Mouse (Mus musculus): Measurements from ENCODE around the gene Ccdc174. TPM values are rescaled to one million over a fixed set of nuclear protein-coding genes. Genes with fewer than 3 reads are reported as not detected.

The Ccdc174 gene
- total and polyA plus RNA-seq, 3 experiments: 11.8 to 67.9 (median 52.7) TPM

DNA sequence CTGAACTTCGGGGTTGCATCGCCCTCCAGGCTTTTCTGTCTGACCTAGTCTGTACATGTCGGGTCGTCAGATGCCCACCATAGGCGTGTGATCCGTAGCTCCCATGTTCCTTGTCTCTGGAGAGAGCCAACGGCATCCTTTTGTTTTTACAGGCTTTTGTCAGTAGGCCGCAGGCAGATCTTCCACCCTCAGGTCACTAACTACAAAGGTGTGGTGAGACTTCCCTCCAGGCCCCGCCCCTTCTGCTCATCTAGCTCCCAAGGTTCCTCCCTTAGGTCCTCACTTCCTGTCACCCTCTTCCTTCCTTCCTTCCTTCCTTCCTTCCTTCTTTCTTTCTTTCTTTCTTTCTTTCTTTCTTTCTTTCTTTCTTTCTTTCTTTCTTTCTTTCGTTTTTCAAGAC is 36.2 kb downstream of the Ccdc174 start:
- DNase-seq (ENCODE audit: low spot score) (no peak), ATAC-seq (ENCODE audit: extremely low read depth, insufficient number of reproducible peaks, low FRiP score, poor library complexity, severe bottlenecking) (no peak)
- Histone ChIP-seq H3K9me3 (replicated peaks) (no peaks in the 10 kb centered on the region), H3K27me3 (ENCODE audit: insufficient read depth, low read length) (peaks cover 9% of the 10 kb centered on the region; the same call in 1 of the 2 replicates), H3K36me3 (replicated peaks) (no peaks in the 10 kb centered on the region), H3K4me3 (ENCODE audit: low read depth, low read length) (no peak overlapping the region), H3K4me1 (ENCODE audit: insufficient read depth, low read depth, low read length) (peaks cover 7% of the 10 kb centered on the region; the same call in 1 of the 2 replicates)
- TF ChIP-seq GATA2 (IDR thresholded peaks at IDR 0.05; ENCODE audit: borderline replicate concordance, low read depth, low read length) (no peak), GATA1 (IDR thresholded peaks at IDR 0.05; ENCODE audit: borderline replicate concordance, low read length) (no peak), TAL1 (conservative IDR thresholded peaks at IDR 0.05; ENCODE audit: low read depth, low read length) (no peak), CTCF (IDR thresholded peaks at IDR 0.05; ENCODE audit: low read depth, low read length) (no peak), POLR2AphosphoS5 (IDR thresholded peaks at IDR 0.05; ENCODE audit: insufficient replicate concordance, low read depth, low read length) (no peak)

DNA sequence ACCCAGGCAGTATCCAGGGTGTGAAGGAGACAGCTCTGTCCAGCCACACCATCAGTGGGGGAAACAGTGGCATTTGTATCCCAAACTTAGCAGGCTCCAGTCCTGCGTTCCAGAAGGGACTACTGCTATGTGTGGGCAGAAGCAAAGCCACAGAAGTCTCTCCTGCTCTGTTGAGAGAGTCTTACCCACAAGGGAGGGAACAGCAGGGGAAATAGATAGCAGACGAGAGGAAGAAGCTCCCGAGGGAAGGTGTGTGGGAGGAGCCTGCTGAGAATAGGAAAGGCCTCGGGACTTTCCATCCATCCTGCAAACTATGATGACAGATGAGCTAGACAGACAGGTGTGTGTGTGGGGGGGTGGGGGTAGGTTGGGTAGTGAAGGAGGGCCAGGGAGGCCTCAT is 39.4 kb downstream of the Ccdc174 start:
- Histone ChIP-seq H3K4me1 (ENCODE audit: insufficient read depth, low read depth, low read length) (peaks cover 7% of the 10 kb centered on the region; the same call in 1 of the 2 replicates), H3K4me3 (ENCODE audit: low read depth, low read length) (no peak overlapping the region), H3K27me3 (ENCODE audit: insufficient read depth, low read length) (peaks cover 16% of the 10 kb centered on the region), H3K36me3 (replicated peaks) (no peaks in the 10 kb centered on the region), H3K9me3 (replicated peaks) (no peaks in the 10 kb centered on the region)
- no peak for TF ChIP-seq POLR2AphosphoS5 (IDR thresholded peaks at IDR 0.05; ENCODE audit: insufficient replicate concordance, low read depth, low read length)
- DNase-seq (ENCODE audit: low spot score) (no peak), ATAC-seq (ENCODE audit: extremely low read depth, insufficient number of reproducible peaks, low FRiP score, poor library complexity, severe bottlenecking) (no peak)

DNA sequence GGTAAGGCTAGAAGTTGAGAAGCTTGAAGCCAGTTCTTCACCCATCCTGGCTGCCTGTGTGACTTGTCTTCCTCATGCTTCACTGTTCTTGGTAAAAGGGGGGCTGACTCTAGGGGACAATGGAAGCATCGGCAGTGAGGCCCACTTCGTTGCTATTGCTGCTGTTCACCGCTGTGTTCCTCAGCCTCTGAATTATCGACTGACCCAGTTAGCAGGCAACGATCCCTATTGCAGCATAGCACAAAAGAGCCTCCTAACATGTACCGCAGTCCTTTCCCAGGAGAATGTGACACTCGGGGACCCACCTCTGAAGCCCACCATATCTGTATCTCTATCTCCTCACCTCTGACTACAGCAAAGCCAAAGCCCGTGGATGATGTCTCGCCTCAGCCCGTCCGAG is 39.9 kb downstream of the Ccdc174 start:
- no peak for ATAC-seq (ENCODE audit: extremely low read depth, insufficient number of reproducible peaks, low FRiP score, poor library complexity, severe bottlenecking)
- no peak for DNase-seq (ENCODE audit: low spot score)
- TF ChIP-seq CTCF (IDR thresholded peaks at IDR 0.05; ENCODE audit: low read depth, low read length) (no peak), GATA1 (IDR thresholded peaks at IDR 0.05; ENCODE audit: borderline replicate concordance, low read length) (no peak), GATA2 (IDR thresholded peaks at IDR 0.05; ENCODE audit: borderline replicate concordance, low read depth, low read length) (no peak), POLR2AphosphoS5 (IDR thresholded peaks at IDR 0.05; ENCODE audit: insufficient replicate concordance, low read depth, low read length) (no peak), TAL1 (conservative IDR thresholded peaks at IDR 0.05; ENCODE audit: low read depth, low read length) (no peak)
- no peak overlapping the region for H3K4me3 ChIP-seq (ENCODE audit: low read depth, low read length)
- H3K36me3 ChIP-seq (replicated peaks): no peaks in the 10 kb centered on the region
- H3K9me3 ChIP-seq (replicated peaks): no peaks in the 10 kb centered on the region
- H3K4me1 ChIP-seq (ENCODE audit: insufficient read depth, low read depth, low read length): peaks cover 7% of the 10 kb centered on the region; the same call in 1 of the 2 replicates
- peaks cover 20% of the 10 kb centered on the region for H3K27me3 ChIP-seq (ENCODE audit: insufficient read depth, low read length)

DNA sequence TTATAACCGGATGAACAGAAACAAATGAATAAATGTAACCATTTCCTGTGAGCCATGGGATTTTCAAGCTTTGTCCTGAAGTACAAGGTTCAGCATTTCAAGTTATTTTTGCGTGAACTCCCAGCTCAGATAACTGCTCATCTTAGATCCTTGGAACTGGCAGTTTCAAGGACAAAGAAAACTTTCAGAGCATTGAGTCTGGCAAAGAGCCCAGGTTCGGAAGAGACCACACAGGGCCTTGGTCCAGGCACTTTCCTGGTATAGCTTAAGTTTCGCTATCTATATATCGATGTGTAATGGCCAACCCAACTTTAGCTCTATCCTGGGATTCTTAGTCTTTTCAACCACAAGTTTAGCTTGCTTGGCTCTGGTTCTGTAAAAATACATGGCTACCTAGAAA is 53.4 kb downstream of the Ccdc174 start:
- no peaks in the 10 kb centered on the region for H3K4me1 ChIP-seq (ENCODE audit: insufficient read depth, low read depth, low read length)
- H3K27me3 ChIP-seq (ENCODE audit: insufficient read depth, low read length): peaks cover 12% of the 10 kb centered on the region
- no peaks in the 10 kb centered on the region for H3K9me3 ChIP-seq (replicated peaks)
- TF ChIP-seq GATA1 (IDR thresholded peaks at IDR 0.05; ENCODE audit: borderline replicate concordance, low read length) (no peak), POLR2AphosphoS5 (IDR thresholded peaks at IDR 0.05; ENCODE audit: insufficient replicate concordance, low read depth, low read length) (no peak), GATA2 (IDR thresholded peaks at IDR 0.05; ENCODE audit: borderline replicate concordance, low read depth, low read length) (no peak), TAL1 (conservative IDR thresholded peaks at IDR 0.05; ENCODE audit: low read depth, low read length) (no peak), CTCF (IDR thresholded peaks at IDR 0.05; ENCODE audit: low read depth, low read length) (no peak)
- ATAC-seq (ENCODE audit: extremely low read depth, insufficient number of reproducible peaks, low FRiP score, poor library complexity, severe bottlenecking) (no peak), DNase-seq (ENCODE audit: low spot score) (no peak)
- no peaks in the 10 kb centered on the region for H3K36me3 ChIP-seq (replicated peaks)
- no peak overlapping the region for H3K4me3 ChIP-seq (ENCODE audit: low read depth, low read length)

DNA sequence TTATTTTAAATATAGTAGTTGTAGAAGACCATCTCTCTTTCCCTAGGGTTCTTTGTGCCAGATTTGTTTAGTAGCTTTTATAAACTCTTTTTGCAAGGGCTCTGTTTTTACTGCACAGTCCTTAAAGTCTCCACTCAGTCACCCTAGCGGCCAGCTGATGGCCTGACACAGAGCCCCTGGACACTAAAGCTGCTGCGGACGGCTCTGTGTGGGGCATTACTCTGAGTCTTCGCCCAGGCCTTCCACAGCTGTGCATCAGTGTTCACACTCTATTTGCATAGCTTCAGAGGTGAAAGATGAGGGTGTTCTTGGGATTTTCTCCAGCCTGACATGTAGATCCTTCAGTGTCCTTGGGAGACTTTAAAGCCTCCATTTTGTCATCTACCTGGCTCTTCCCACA is 60.6 kb downstream of the Ccdc174 start:
- ATAC-seq (ENCODE audit: extremely low read depth, insufficient number of reproducible peaks, low FRiP score, poor library complexity, severe bottlenecking) (no peak), DNase-seq (ENCODE audit: low spot score) (no peak)
- H3K27me3 ChIP-seq (ENCODE audit: insufficient read depth, low read length): peaks cover 23% of the 10 kb centered on the region
- no peaks in the 10 kb centered on the region for H3K4me1 ChIP-seq (ENCODE audit: insufficient read depth, low read depth, low read length)
- H3K9me3 ChIP-seq (replicated peaks): no peaks in the 10 kb centered on the region
- no peak overlapping the region for H3K4me3 ChIP-seq (ENCODE audit: low read depth, low read length)
- TF ChIP-seq TAL1 (conservative IDR thresholded peaks at IDR 0.05; ENCODE audit: low read depth, low read length) (no peak), POLR2AphosphoS5 (IDR thresholded peaks at IDR 0.05; ENCODE audit: insufficient replicate concordance, low read depth, low read length) (no peak), GATA2 (IDR thresholded peaks at IDR 0.05; ENCODE audit: borderline replicate concordance, low read depth, low read length) (no peak), GATA1 (IDR thresholded peaks at IDR 0.05; ENCODE audit: borderline replicate concordance, low read length) (no peak), CTCF (IDR thresholded peaks at IDR 0.05; ENCODE audit: low read depth, low read length) (no peak)
- no peaks in the 10 kb centered on the region for H3K36me3 ChIP-seq (replicated peaks)

DNA sequence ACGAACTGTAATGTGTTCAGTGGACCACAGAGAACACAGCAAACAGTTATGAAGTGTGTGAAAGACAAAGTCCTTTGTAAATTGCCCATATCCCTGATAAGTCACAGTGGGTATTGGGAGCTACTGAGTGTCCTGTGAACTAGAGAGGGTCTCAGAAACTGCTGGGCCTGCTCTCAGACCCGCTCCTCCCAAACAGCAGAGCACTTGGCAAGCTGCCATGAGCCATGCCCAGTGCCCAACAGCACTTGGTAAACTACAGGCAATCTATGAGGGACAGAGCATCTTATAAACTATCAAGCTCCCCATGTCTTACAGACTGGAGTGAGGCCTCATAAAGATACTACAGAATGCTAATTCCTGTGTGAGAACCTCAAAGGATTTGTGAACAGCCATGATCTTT is 70.6 kb downstream of the Ccdc174 start:
- DNase-seq (ENCODE audit: low spot score): no peak
- Histone ChIP-seq H3K36me3 (replicated peaks) (no peaks in the 10 kb centered on the region), H3K4me3 (ENCODE audit: low read depth, low read length) (no peak overlapping the region), H3K27me3 (ENCODE audit: insufficient read depth, low read length) (no peaks in the 10 kb centered on the region; the same call in 1 of the 2 replicates), H3K9me3 (replicated peaks) (no peaks in the 10 kb centered on the region), H3K4me1 (ENCODE audit: insufficient read depth, low read depth, low read length) (no peaks in the 10 kb centered on the region)
- no peak for ATAC-seq (ENCODE audit: extremely low read depth, insufficient number of reproducible peaks, low FRiP score, poor library complexity, severe bottlenecking)
- TF ChIP-seq GATA2 (IDR thresholded peaks at IDR 0.05; ENCODE audit: borderline replicate concordance, low read depth, low read length): no peak
- TF ChIP-seq TAL1 (conservative IDR thresholded peaks at IDR 0.05; ENCODE audit: low read depth, low read length): no peak
- no peak for TF ChIP-seq POLR2AphosphoS5 (IDR thresholded peaks at IDR 0.05; ENCODE audit: insufficient replicate concordance, low read depth, low read length)
- no peak for TF ChIP-seq GATA1 (IDR thresholded peaks at IDR 0.05; ENCODE audit: borderline replicate concordance, low read length)

Other genes starting within 250 kb of the Ccdc174 start
- gene Slc6a6, start 194.0 kb upstream of the Ccdc174 start, total RNA-seq (2014; fragmentation: Nextera tagmentation): 1.6 TPM in 1 of 2 replicates, not detected in the other
- gene Slc6a6, start 194.0 kb upstream of the Ccdc174 start, total RNA-seq (2017): 2.8 and 3.8 TPM in 2 replicates
- gene Slc6a6, start 194.0 kb upstream of the Ccdc174 start, polyA plus RNA-seq (2012): 0.01 and 0.03 TPM in 2 replicates
- not detected in 2 replicates for gene Grip2, start 50.8 kb upstream of the Ccdc174 start, total RNA-seq (2014; fragmentation: Nextera tagmentation)
- 0.05 and 0.06 TPM in 2 replicates for gene Grip2, start 50.8 kb upstream of the Ccdc174 start, total RNA-seq (2017)
- gene Grip2, start 50.8 kb upstream of the Ccdc174 start, polyA plus RNA-seq (2012): not detected in 2 replicates
- 2.3 and 5.5 TPM in 2 replicates for gene 4930590J08Rik, start 24.8 kb downstream of the Ccdc174 start, total RNA-seq (2014; fragmentation: Nextera tagmentation)
- 1.5 and 2.0 TPM in 2 replicates for gene 4930590J08Rik, start 24.8 kb downstream of the Ccdc174 start, total RNA-seq (2017)
- gene 4930590J08Rik, start 24.8 kb downstream of the Ccdc174 start, polyA plus RNA-seq (2012): 0.12 and 0.18 TPM in 2 replicates
- gene Fgd5, start 100.8 kb downstream of the Ccdc174 start, total RNA-seq (2014; fragmentation: Nextera tagmentation): 0.68 and 5.2 TPM in 2 replicates
- gene Fgd5, start 100.8 kb downstream of the Ccdc174 start, total RNA-seq (2017): 0.05 and 0.06 TPM in 2 replicates
- 0.01 TPM in 1 of 2 replicates, not detected in the other for gene Fgd5, start 100.8 kb downstream of the Ccdc174 start, polyA plus RNA-seq (2012)
- gene Nr2c2, start 213.3 kb downstream of the Ccdc174 start, total RNA-seq (2014; fragmentation: Nextera tagmentation): 48.0 and 60.9 TPM in 2 replicates
- 43.1 and 47.9 TPM in 2 replicates for gene Nr2c2, start 213.3 kb downstream of the Ccdc174 start, total RNA-seq (2017)
- 4.5 and 5.6 TPM in 2 replicates for gene Nr2c2, start 213.3 kb downstream of the Ccdc174 start, polyA plus RNA-seq (2012)